Mouse (Mus musculus): Measurements from ENCODE around the gene Dnajc27. TPM values are rescaled to one million over a fixed set of nuclear protein-coding genes. Genes with fewer than 3 reads are reported as not detected.
A peak's percentile ranks its signal among the peaks of the same experiment; 100 is the strongest.

Gene Dnajc27
- total and polyA plus RNA-seq, 3 experiments = 7.0 to 9.7 (median 8.3) TPM

GRCm38 (mm10) chr12:4133847-4134212 is 51.4 kb downstream of the Dnajc27 start:
- H3K36me3 ChIP-seq (ENCODE audit: control insufficient read depth, insufficient read depth, low read length) = no peaks in the 10 kb centered on the region
- H3K4me1 ChIP-seq (ENCODE audit: control insufficient read depth, insufficient read depth, low read length) = no peaks in the 10 kb centered on the region
- no peaks in the 10 kb centered on the region for H3K27me3 ChIP-seq (ENCODE audit: control insufficient read depth, insufficient read depth, low read length)
- intact Hi-C loops (cut with DNase I) = no loop called here
- H3K79me2 ChIP-seq (replicated peaks; ENCODE audit: control insufficient read depth, insufficient read depth, low read length) = no peaks in the 10 kb centered on the region
- H3K27ac ChIP-seq = no peak overlapping the region; the same call in 1 of the 2 replicates
- H3K9ac ChIP-seq (ENCODE audit: low read depth, low read length) = peak overlapping the region; percentile 66
- TF ChIP-seq CTCF (IDR thresholded peaks at IDR 0.05) (no peak), EP300 (IDR thresholded peaks at IDR 0.05; ENCODE audit: insufficient read depth, low read depth, low read length) (no peak), POLR2A (IDR thresholded peaks at IDR 0.05; ENCODE audit: insufficient read depth, low read depth, low read length) (no peak)
- WGBS = 38% methylated on average over 11 of the region's 11 CpGs
- no peak for DNase-seq
- peak overlapping the region; percentile 62 for H3K4me3 ChIP-seq

- TF ChIP-seq EP300 (IDR thresholded peaks at IDR 0.05; ENCODE audit: insufficient read depth, low read depth, low read length) (no peak), CTCF (IDR thresholded peaks at IDR 0.05) (0 out of 2 replicates have a peak, but pooled peaks have one; percentile 9)
- 94% methylated on average over 5 of the region's 5 CpGs for WGBS
- no peak for DNase-seq
- Histone ChIP-seq H3K79me2 (replicated peaks; ENCODE audit: control insufficient read depth, insufficient read depth, low read length) (no peaks in the 10 kb centered on the region), H3K9ac (ENCODE audit: low read depth, low read length) (no peak overlapping the region), H3K27ac (no peak overlapping the region), H3K36me3 (ENCODE audit: control insufficient read depth, insufficient read depth, low read length) (no peaks in the 10 kb centered on the region), H3K4me1 (ENCODE audit: control insufficient read depth, insufficient read depth, low read length) (no peaks in the 10 kb centered on the region), H3K27me3 (ENCODE audit: control insufficient read depth, insufficient read depth, low read length) (no peaks in the 10 kb centered on the region), H3K4me3 (no peak overlapping the region)
- intact Hi-C loops (cut with DNase I) = no loop called here
Measured at GRCm38 (mm10) chr12:4143179-4143578, 60.8 kb downstream of the Dnajc27 start.

- no peaks in the 10 kb centered on the region; the same call in 1 of the 2 replicates for H3K4me1 ChIP-seq (ENCODE audit: control insufficient read depth, insufficient read depth, low read length)
Measured at GRCm38 (mm10) chr12:4150936-4151335, 68.6 kb downstream of the Dnajc27 start.

GRCm38 (mm10) chr12:4151969-4152368 is 69.6 kb downstream of the Dnajc27 start:
- TF ChIP-seq POLR2A (IDR thresholded peaks at IDR 0.05; ENCODE audit: insufficient read depth, low read depth, low read length) = no peak
- no peak for TF ChIP-seq CTCF (IDR thresholded peaks at IDR 0.05)
- no peak for TF ChIP-seq EP300 (IDR thresholded peaks at IDR 0.05; ENCODE audit: insufficient read depth, low read depth, low read length)
- H3K9ac ChIP-seq (ENCODE audit: low read depth, low read length) = no peak overlapping the region
- no peak overlapping the region for H3K27ac ChIP-seq
- no peak overlapping the region for H3K4me3 ChIP-seq
- WGBS = 73% methylated on average over 3 of the region's 3 CpGs
- no peaks in the 10 kb centered on the region for H3K36me3 ChIP-seq (ENCODE audit: control insufficient read depth, insufficient read depth, low read length)
- H3K4me1 ChIP-seq (ENCODE audit: control insufficient read depth, insufficient read depth, low read length) = no peaks in the 10 kb centered on the region; the same call in 1 of the 2 replicates
- H3K27me3 ChIP-seq (ENCODE audit: control insufficient read depth, insufficient read depth, low read length) = no peaks in the 10 kb centered on the region
- H3K79me2 ChIP-seq (replicated peaks; ENCODE audit: control insufficient read depth, insufficient read depth, low read length) = no peaks in the 10 kb centered on the region
- intact Hi-C loops (cut with DNase I) = no loop called here
- DNase-seq = peak in 1 of 2 experiments; percentile 55

More at GRCm38 (mm10) chr12:4150936-4151335, 68.6 kb downstream of the Dnajc27 start:
- Histone ChIP-seq H3K4me3 (no peak overlapping the region), H3K27ac (no peak overlapping the region; the same call in 1 of the 2 replicates), H3K27me3 (ENCODE audit: control insufficient read depth, insufficient read depth, low read length) (no peaks in the 10 kb centered on the region), H3K79me2 (replicated peaks; ENCODE audit: control insufficient read depth, insufficient read depth, low read length) (no peaks in the 10 kb centered on the region), H3K36me3 (ENCODE audit: control insufficient read depth, insufficient read depth, low read length) (no peaks in the 10 kb centered on the region), H3K9ac (ENCODE audit: low read depth, low read length) (no peak overlapping the region)
- 56% methylated on average over 2 of the region's 2 CpGs for WGBS
- DNase-seq = peak in 1 of 2 experiments; percentile 30
- TF ChIP-seq EP300 (IDR thresholded peaks at IDR 0.05; ENCODE audit: insufficient read depth, low read depth, low read length) (no peak), CTCF (IDR thresholded peaks at IDR 0.05) (no peak), POLR2A (IDR thresholded peaks at IDR 0.05; ENCODE audit: insufficient read depth, low read depth, low read length) (no peak)
- intact Hi-C loops (cut with DNase I) = no loop called here

- TF ChIP-seq EP300 (IDR thresholded peaks at IDR 0.05; ENCODE audit: insufficient read depth, low read depth, low read length) (no peak), CTCF (IDR thresholded peaks at IDR 0.05) (no peak), POLR2A (IDR thresholded peaks at IDR 0.05; ENCODE audit: insufficient read depth, low read depth, low read length) (no peak)
- intact Hi-C loops (cut with DNase I) = no loop called here
- no peak overlapping the region for H3K27ac ChIP-seq
Measured at GRCm38 (mm10) chr12:4157466-4157865, 75.1 kb downstream of the Dnajc27 start.

GRCm38 (mm10) chr12:4158179-4158578 is 75.8 kb downstream of the Dnajc27 start:
- intact Hi-C loops (cut with DNase I) = no loop called here
- no peak for DNase-seq
- Histone ChIP-seq H3K79me2 (replicated peaks; ENCODE audit: control insufficient read depth, insufficient read depth, low read length) (no peaks in the 10 kb centered on the region), H3K27ac (no peak overlapping the region), H3K9ac (ENCODE audit: low read depth, low read length) (no peak overlapping the region), H3K36me3 (ENCODE audit: control insufficient read depth, insufficient read depth, low read length) (no peaks in the 10 kb centered on the region), H3K4me1 (ENCODE audit: control insufficient read depth, insufficient read depth, low read length) (0 out of 2 replicates have a peak, but pooled peaks cover 2% of the 10 kb centered on the region), H3K27me3 (ENCODE audit: control insufficient read depth, insufficient read depth, low read length) (no peaks in the 10 kb centered on the region), H3K4me3 (no peak overlapping the region)
- no peak for TF ChIP-seq POLR2A (IDR thresholded peaks at IDR 0.05; ENCODE audit: insufficient read depth, low read depth, low read length)
- TF ChIP-seq CTCF (IDR thresholded peaks at IDR 0.05) = no peak
- no peak for TF ChIP-seq EP300 (IDR thresholded peaks at IDR 0.05; ENCODE audit: insufficient read depth, low read depth, low read length)
- 74% methylated on average over 3 of the region's 3 CpGs for WGBS

More at GRCm38 (mm10) chr12:4157466-4157865, 75.1 kb downstream of the Dnajc27 start:
- no peak overlapping the region for H3K4me3 ChIP-seq
- 0 out of 2 replicates have a peak, but pooled peaks cover 2% of the 10 kb centered on the region for H3K4me1 ChIP-seq (ENCODE audit: control insufficient read depth, insufficient read depth, low read length)
- no peaks in the 10 kb centered on the region for H3K36me3 ChIP-seq (ENCODE audit: control insufficient read depth, insufficient read depth, low read length)
- H3K9ac ChIP-seq (ENCODE audit: low read depth, low read length) = no peak overlapping the region
- DNase-seq = peak in 1 of 2 experiments; percentile 26
- H3K79me2 ChIP-seq (replicated peaks; ENCODE audit: control insufficient read depth, insufficient read depth, low read length) = no peaks in the 10 kb centered on the region
- H3K27me3 ChIP-seq (ENCODE audit: control insufficient read depth, insufficient read depth, low read length) = no peaks in the 10 kb centered on the region
- WGBS = 42% methylated on average over 2 of the region's 2 CpGs
